Mouse (Mus musculus): ENCODE data around the gene Plcl2.
"Not testable (repeated sequence)": the region's sequence is repeated elsewhere in the genome, so short reads cannot be mapped to it uniquely, and the experiment has no call there.

Plcl2 gene

GRCm38 (mm10) chr17:50679613-50680534 is 170.7 kb downstream of the Plcl2 start:
- no peak for DNase-seq

- peak; percentile 13 for DNase-seq
These were observed 173.5 kb downstream of the Plcl2 start for GRCm38 (mm10) chr17:50682696-50683095.

- DNase-seq, result no peak
These were observed 175.9 kb downstream of the Plcl2 start for GRCm38 (mm10) chr17:50684960-50685645.

- no peak for DNase-seq
These were observed 178.5 kb downstream of the Plcl2 start for GRCm38 (mm10) chr17:50687670-50688069.

GRCm38 (mm10) chr17:50688135-50688534 is 178.9 kb downstream of the Plcl2 start:
- no peak for DNase-seq

- DNase-seq, result not testable (repeated sequence)
These were observed 189.2 kb downstream of the Plcl2 start for GRCm38 (mm10) chr17:50698410-50698809.

GRCm38 (mm10) chr17:50710497-50711222 is 201.5 kb downstream of the Plcl2 start:
- no peak for DNase-seq

GRCm38 (mm10) chr17:50717586-50717985 is 208.4 kb downstream of the Plcl2 start:
- no peak for DNase-seq

- no peak for DNase-seq
These were observed 215.2 kb downstream of the Plcl2 start for GRCm38 (mm10) chr17:50724376-50724775.

GRCm38 (mm10) chr17:50726265-50726664 is 217.1 kb downstream of the Plcl2 start:
- DNase-seq, result no peak

GRCm38 (mm10) chr17:50729031-50729430 is 219.8 kb downstream of the Plcl2 start:
- DNase-seq, result no peak

- no peak for DNase-seq
These were observed 220.4 kb downstream of the Plcl2 start for GRCm38 (mm10) chr17:50729577-50729976.

GRCm38 (mm10) chr17:50730896-50731295 is 221.7 kb downstream of the Plcl2 start:
- DNase-seq, result no peak

GRCm38 (mm10) chr17:50731876-50732275 is 222.7 kb downstream of the Plcl2 start:
- no peak for DNase-seq

GRCm38 (mm10) chr17:50733390-50733789 is 224.2 kb downstream of the Plcl2 start:
- DNase-seq, result no peak

GRCm38 (mm10) chr17:50734781-50735180 is 225.6 kb downstream of the Plcl2 start:
- no peak for DNase-seq

- DNase-seq, result peak; percentile 23
These were observed 226.3 kb downstream of the Plcl2 start for GRCm38 (mm10) chr17:50735382-50735954.

GRCm38 (mm10) chr17:50735955-50736533 is 226.8 kb downstream of the Plcl2 start:
- peak; percentile 42 for DNase-seq

GRCm38 (mm10) chr17:50737068-50737467 is 227.9 kb downstream of the Plcl2 start:
- DNase-seq, result no peak

Measured in lung, postnatal 14 days (tissue).